Mouse (Mus musculus) spleen, postnatal 4 days (tissue): ENCODE measurements around the gene Zfp574.
"Not testable (repeated sequence)": the region's sequence is repeated elsewhere in the genome, so short reads cannot be mapped to it uniquely, and the experiment has no call there.

Experiments used
- DNase-seq, 2 experiments: peaks; one replicate each; pipeline ENCODE4 v3.0.0; 2022; ENCODE audit warnings: low spot score in 2 of 2

Gene Zfp574

DNA sequence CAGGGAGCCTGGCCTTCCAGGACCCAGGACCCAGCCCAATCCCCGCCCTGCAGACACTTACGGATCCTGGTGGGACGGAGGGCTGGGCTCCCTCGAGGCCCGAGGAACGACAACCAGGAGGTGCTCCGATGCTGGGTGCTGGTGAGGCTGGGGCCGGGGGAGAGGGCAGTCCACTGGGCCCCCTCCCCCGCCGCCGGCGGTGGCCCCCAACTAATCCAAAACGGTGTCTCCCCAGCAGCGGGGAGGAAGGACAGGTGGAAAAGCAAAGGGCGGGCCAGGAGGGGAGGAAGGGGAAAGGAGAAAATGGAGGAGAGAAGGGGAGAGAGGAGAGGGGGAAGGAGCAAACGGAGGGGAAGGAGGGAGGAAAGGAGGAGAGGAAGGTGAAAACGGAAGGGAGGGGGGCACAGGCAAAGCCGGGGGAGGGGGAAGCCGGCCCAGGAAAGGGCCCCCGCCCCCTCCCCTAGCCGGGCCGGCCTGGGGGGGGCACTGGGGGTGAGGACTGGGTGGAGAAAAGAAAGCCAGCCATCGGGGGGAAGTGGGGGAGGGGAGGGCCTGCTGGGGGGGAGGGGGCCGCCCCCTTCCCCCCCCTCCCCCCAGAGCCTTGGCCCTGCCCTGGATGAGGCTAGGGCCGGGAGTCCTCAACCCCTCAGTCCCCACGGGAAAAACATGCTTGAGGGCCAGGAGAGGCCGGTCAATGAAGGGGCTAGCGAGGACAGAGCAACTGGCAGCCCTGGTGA is at the start of gene Zfp574, which contains the start of gene Grik5:
TSS of gene Zfp574 (plus strand) at position 589 of the 737 bp plus-strand sequence.
TSS of gene Grik5 (minus strand) at position 368 of the 737 bp plus-strand sequence.
- no peak for DNase-seq

DNA sequence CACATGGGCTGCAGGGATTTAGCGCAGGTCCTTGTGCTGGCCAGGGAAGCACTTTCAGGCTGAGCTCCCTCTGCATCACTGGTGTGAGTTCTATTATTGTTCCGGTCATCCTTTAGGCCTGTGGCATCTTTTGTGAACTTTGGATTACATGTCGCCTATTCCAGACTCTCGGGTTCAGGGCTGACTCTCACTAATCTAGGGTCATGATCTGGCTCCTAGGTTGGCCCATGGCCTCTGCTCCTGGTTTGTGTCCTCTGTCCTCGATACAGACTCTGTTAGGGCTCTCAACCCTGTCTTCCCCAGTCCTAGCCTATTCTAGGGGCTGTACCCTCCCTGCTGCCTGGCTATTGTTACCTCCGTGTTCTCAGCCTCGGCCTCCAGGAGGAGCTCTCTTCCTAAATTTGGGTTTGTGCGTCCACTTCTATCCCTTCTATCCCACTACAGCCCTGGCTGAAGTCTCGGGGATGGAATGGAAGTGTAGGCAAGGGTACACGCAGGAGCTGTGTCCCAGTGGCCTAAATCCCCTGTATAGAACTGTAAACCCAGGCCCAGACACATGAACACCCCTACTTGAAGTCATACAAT is 46.4 kb upstream of the Zfp574 start:
- DNase-seq = no peak

DNA sequence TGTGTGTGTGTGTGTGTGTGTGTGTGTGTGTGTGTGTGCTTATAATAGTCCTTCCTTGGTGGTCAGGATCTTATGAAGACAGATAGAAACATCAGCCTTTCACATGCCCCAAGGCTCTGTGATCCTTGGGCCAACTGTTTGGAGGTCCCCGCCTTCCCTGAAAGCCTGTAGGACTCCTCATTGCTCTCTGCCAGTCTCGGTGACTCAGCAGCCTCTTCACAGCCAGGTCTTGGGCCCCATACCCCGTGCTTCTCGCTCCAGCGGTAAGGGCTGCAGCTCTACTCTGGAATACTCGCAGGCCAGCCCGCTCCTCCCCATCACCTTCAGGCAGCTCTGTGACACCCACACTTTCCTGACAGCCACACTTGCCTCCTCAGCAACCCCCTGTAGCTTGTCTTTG is 45.9 kb upstream of the Zfp574 start:
- no peak for DNase-seq

DNA sequence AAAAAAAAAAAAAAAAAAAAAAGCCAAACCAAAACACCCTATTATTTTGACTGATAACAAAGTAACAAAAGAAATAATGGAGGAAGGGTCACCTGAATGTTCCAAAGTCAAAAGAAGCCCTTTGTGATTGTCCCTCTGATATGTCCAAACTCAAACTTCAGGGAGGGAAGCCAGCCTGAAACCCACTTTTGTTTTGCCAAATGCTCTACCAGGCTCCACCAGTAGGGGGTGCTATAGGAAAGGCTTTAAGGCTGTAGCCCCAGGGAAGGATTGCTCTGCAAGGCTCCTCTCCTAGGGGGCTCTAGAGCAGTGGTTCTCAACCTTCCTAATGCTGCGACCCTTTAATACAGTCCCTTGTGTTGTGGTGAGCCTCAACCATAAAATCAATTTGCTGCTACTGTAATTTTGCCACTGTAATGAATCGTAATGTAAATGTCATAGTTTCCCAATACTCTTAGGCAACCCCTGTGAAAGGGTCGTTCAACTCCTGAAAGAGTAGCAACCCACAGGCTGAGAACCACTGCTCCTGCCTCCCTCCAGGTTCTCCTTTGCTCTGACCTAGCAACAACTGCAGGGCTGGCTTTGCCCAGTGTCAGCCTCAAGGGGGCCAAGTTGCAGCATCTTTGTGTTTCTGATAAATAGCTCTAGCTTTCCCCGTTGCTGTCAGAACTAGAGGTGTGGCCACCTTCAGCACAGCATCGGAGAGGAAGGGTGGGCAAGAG is 42.2 kb upstream of the Zfp574 start:
- DNase-seq = peak; percentile 71 to 91

DNA sequence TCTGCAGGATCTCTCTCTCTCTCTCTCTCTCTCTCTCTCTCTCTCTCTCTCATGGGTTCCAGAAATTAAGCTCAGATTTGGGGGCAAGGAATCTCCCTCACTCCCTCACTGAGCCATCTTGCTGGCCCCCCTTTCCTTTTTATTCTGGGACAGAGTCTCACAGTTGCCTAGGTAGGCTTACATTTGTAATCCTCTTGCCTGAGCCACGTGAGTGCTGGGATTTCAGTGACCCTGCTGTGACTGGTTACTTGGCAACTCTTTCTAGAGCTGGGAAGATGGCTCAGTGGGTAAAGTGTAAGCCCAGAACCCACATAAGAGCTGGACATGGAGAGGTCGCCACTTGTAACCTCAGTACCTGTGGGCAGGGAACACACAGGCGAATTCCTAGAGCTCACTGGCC is 40.8 kb upstream of the Zfp574 start:
- no peak for DNase-seq

DNA sequence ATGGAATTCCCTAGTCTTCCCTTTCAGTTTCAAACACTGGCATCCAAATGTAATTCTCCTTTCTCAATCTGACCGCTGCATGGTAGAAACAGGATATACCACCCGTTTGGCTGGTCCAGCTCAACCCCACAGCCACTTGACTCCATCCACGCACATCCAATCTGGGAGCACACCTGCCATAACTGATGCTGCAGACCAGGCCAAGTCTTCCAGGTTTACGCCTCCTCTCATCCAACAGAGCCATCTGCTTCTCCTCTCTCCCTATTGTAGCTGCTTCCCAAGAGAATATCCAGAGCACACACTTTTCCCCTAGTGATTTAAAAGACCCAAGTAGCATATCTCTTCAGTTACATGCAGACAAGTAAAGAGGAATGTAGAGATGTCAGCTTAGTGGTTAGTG is 37.6 kb upstream of the Zfp574 start:
- DNase-seq = no peak

DNA sequence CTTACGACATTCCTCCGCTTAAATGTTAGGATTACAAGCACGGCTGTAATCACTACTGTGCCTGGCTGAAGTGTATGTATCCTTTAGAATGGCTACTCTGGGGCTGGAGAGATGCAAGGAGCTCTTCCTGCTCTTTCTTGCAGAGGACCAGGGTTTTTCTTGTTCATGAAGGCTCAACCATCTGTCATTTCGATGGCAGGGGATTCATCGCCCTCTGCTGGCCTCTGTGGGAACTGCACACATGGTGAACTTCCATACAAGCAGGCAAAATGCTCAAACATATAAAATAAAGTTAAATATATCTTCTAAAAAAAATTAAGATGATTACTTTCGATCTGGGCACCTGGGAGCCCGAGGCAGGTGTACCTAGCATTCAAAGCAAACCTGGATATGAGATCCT is 36.5 kb upstream of the Zfp574 start:
- DNase-seq = peak; percentile 59 to 90

DNA sequence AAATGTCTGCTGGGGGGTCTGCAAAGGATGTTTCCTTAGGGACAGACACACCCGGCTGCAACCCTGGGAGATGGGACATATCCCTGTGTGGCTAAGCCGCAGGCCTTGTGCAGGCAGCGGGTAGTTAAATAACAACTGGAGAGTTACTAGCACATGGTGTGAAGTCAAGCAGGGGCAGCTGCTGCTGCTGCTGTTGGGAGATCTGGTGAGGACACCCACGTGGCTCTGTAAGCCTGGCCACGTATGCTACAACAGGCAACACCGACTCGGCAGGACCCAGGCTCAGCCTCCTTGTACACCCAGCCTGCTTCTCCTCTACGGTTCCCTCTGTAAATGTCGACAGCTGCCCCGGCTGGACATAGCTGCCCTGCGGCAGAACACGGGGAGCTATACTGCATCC is 30.4 kb upstream of the Zfp574 start:
- DNase-seq = no peak

DNA sequence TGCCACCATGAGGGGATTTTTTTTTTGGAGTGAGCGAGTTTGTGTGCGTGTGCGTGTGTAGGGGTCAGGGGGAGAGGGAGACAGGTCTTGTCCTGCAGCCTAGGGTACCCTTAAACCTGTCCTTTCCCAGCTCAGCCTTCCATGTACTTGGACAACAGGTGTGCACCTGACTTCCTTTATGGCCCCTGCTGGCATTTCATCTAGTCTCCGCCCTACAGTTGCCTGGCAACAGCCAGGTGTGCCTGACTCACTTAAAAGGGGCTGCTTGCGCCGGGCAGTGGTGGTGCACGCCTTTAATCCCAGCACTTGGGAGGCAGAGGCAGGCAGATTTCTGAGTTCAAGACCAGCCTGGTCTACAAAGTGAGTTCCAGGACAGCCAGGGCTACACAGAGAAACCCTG is 27.8 kb upstream of the Zfp574 start:
- DNase-seq = not testable (repeated sequence)

DNA sequence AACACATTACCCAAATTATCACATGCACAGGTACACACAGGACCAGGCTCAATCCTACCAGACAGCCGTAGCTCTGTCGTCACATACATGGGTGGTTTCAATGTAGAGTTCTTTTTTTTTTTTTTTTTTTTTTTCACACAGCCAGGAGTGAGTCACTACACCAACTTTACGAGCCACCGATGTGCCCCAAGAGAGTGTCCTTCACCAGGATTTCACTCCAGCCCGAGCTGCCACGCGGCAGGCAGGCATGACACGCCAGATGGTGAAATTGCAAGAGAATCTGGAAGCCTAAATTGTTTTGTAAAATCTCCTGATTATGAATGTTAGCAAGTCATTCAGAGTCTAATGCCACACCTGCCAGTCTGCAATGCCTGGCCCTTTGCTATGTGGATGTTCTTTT is 25.0 kb upstream of the Zfp574 start:
- DNase-seq = no peak

DNA sequence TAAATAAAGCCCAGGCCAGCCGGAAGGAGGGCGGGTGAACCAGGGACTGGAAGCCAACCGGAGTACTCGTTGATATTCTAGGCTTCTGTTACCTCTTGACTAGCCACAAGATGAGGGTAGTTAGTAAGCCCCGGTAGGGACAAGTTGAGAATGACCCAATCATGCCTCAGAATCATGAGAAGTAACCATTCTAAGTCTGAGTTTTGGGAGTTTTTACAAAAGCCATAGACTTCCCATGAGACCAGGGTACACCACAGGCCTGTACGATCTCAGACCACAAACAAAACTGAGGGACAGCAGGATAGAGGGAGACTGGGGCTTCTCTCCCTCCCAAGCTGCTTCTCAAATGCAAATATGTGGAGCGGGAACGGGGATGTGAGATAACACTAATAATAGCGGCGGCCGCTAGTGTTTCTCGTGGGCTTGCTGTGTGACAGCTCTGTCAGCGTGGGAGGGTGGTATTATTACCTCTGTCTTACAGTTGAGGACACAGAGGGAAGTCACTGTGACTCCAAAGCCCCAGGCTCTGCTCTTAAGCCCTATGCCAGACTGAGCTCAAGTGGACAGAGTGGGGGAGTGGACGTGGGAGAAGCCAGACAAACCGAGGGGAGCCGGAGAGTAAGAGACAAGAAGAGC is 23.0 kb upstream of the Zfp574 start:
- no peak for DNase-seq

DNA sequence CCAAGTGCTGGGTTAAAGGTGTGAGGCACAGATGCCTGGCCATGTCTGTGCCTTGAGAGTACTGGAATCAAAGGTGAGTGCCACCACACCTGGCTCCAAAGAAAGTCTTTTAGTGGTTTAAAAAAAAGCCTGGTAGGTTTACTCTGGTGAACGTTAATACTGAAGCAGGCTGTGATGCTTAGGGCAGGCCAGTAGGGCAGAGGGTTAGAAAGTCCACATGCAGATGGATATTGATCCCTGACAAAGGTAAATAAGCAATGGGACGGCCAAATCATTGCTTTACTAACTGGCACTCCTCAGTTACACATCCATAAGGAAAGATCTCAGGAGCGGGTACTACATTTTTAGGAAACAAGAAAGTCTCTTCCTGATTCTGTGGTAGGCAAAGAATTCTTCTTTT is 19.8 kb upstream of the Zfp574 start:
- DNase-seq = no peak

DNA sequence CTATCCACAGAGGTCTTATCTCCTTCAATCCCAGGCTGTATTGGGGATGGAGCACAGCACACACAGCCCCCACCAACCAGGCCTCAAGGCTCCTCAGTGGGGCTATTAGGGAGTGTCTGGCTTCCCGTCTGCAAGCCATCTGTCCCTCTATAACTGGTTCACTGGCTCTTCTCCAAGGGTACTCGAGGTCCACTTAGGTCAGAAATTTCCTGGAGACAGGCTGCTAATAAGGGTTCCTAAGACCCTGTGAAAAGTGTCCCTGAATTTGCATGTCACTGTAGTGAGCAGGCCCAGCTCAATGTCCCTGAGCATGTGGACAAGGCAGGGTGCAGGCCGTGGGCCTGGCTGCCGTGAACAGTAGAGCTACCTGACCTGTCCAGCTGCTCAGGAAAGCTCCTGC is 15.4 kb upstream of the Zfp574 start:
- no peak for DNase-seq

DNA sequence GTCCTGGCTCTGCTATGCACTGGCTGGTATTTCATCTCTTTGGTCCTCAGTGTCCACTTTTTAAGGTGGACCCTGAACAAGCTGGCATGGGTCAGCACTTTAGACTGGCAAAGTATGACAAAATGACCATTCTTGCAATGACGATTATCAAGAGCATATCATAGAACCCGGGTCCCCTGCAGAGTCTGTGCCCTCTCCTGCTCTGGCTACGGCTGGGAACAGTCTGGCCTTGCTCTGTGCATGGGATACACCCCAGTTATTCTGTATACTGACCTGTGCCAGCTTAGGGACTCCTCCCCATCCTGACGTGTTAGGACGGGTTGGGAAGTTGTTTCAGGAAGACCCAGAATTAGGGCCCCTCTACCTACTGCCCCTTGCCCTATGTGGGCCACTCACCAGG is 14.5 kb upstream of the Zfp574 start:
- DNase-seq = no peak

DNA sequence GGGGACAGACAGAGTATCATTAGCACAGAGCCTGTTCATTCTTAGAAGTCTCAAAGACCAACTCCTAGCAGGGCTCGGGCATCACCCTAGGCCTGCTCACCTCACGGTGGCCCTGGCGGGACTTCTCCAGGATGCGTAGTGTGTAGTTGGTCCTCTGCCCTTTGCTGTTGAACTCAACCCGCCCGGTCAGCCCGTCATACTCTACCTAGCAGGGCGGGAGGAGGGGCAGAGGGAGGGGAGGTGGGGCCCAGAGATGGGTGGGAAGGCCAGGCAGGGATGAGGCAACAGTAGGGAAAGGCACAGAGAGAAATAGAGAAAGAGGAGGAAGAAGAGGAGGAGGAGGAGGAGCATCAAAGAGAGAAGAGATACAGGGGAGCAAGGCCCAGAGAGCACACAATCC is 14.0 kb upstream of the Zfp574 start:
- DNase-seq = no peak

DNA sequence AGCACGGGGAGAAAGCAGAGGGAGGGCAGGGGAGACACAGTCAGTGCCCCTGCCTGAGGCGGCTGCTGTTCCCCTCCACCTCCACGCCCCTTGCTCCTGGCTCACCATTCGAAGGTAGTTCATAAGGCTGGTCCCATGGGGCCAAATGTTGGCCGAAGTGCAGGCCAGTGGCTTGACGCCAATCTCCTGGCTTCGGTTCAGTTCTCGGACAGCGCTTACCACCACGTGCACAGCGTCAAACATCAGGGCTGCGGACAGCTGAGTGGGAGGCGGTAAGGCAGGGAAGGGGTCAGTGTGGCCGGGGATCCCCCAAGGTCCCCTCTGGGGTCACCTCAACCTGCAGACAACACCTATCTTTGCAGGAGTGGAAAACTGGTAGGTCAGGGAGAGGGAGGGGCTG is 13.5 kb upstream of the Zfp574 start:
- no peak for DNase-seq

DNA sequence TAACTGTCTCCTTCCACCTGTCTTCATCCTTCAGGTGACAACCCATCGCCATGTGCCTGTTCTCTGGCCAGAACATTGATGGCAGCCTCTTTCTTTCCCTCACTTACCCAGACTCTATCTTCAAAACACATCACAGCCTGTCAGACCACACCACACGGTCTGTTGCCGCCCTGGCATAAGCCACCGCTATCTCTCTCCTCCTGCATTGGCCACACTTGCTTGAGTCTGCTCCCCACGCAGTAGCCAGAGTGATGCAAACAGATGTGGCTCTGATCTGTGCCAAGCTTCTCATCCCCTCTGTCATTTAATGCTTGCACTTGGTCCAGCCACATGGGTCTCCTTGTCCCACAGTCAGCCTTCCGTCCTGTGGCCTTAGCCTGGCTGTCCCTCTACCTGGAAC is 9.0 kb upstream of the Zfp574 start:
- DNase-seq = no peak

DNA sequence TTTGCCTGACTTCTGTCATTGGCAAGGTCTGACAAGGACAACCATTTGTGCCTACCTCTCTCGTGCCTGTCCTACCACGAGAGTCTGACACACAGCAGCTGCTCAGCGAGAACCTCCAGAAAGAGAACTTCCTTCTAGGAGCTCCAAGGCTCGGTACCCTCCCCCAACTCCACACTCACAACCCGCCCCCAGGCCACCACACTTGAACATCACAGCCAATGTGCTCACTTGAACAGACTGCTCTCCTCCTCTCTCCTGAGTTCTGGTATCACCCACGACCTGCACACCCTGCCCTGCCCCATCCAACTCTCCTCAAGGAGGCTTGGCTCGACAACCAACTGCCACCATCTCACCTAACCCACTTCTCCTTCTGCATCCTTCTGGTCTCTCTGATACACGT is 8.5 kb upstream of the Zfp574 start:
- no peak for DNase-seq

DNA sequence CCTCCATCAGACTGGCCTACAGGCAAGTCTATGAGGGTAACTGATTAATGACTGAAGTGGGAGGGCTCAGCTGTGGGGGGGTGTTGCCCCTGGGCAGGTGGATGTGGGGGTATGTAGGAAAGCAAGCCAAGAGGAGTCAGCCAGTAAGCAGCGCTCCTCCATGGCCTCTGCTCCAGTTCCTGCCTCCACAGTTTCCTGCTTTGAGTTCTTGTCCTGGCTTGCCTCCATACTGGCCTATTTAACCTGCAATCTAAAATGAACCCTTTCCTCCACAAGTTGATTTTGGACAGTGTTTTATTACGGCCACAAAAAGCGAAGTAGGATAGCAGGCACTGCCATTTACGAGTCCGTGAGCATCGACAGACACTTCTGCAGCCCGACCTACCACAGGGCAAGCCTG is 5.0 kb upstream of the Zfp574 start:
- no peak for DNase-seq

DNA sequence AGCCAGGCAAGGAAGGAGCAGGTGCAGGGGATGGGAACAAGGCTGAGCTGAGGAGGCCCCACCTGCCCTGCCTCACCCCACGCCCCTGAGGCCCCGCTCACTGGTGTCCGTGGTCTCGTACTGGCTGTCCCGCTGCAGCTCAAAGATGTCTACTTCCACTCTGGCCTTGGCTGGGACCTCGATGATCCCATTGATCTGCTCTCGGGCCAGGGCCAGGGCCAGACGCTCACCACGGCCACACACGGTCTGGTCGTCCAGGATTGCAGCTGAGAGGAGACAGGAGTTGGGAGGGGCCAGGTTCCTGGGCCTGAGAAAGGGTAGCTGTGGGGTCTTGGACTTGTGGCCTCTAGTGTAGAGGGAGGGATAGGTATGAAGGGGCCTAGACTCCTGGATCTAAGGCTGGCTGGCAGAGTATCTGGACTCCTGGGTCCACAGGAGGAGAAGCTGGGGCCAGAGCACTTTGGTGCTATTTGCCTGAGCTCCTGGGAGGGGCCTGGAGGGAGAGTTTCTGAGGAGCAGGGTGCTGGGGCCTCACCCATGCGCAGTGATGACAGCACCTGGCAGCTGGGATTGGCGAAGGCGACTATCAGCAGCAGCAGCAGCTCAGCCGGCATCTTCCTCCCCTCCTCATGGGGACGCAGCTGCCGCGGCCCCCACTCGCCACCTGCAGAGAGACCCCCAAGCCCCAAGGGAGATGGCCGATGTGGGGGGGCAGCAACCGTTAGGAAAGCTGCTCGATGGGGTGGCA is 4.3 kb upstream of the Zfp574 start:
- no peak for DNase-seq

DNA sequence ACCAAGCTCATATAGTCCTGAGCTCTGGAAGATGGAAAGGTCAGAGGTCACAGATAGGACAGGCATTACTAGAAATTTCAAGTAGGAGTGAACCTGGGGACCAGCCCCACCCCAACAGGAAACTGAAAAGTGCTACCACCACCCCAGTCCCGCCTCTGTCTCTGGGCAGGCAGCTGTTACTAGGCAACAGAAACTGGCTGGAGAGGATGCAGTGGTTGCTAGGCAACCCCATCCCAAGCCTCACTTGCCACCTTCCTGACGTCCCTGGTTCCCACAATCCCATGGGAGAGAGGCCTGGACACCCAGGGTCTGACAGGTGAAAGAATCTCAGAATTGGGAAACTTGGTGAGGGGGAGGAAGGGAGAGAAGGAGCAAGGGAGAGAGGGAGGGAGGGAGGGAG is 3.6 kb upstream of the Zfp574 start:
- DNase-seq = no peak
